Mouse (Mus musculus): Measurements from ENCODE around the gene Zdhhc25.

The Zdhhc25 gene

GRCm38 (mm10) chr15:88626886-88627488, 26.9 kb downstream of the Zdhhc25 start:
- in situ Hi-C loops (cut with MboI, MseI), result loop anchor here (10.0 to 25.0 kb wide), 2 partner anchors 1485 to 1648 kb away; no protein-coding TSS in a partner anchor

- in situ Hi-C loops (cut with MboI, MseI), result loop anchor here (10.0 to 25.0 kb wide), 2 partner anchors 1483 to 1646 kb away; no protein-coding TSS in a partner anchor
Measured at GRCm38 (mm10) chr15:88628801-88629356, 28.8 kb downstream of the Zdhhc25 start.

- in situ Hi-C loops (cut with MboI, MseI), result loop anchor here in 1 of 2 experiments (25.0 kb wide), 1 partner anchor 1477 kb away; no protein-coding TSS in a partner anchor
Measured at GRCm38 (mm10) chr15:88635205-88635604, 35.1 kb downstream of the Zdhhc25 start.

GRCm38 (mm10) chr15:88651019-88651418, 50.9 kb downstream of the Zdhhc25 start:
- in situ Hi-C loops (cut with MboI, MseI), result no loop called here
